Mouse (Mus musculus) layer of hippocampus, adult 6 months (tissue): ENCODE results near the gene Serpinb9f. TPM values are rescaled to one million over a fixed set of nuclear protein-coding genes. Genes with fewer than 3 reads are reported as not detected.

Experiments used
- long read RNA-seq, 2 experiments: library from polyadenylated mRNA; unstranded; transcript quantifications; one replicate each; pipeline ENCODE4 v2.0.0; 2019 to 2020
- polyA plus RNA-seq: library from polyadenylated mRNA; unstranded; fragments of <200 nt; fragmentation: Nextera tagmentation; gene quantifications from 2 replicates; pipeline ENCODE4 v1.2.3, GENCODE M21; 2021

The Serpinb9f gene
- not detected in 2 replicates for polyA plus RNA-seq
- long read RNA-seq, experiment 1, result 0 reads
- long read RNA-seq, experiment 2, result 0 reads

GRCm38 (mm10) chr13:33323777-33324176, at the start of gene Serpinb9f:
Gene Serpinb9f (plus strand): TSS chr13:33324077.

Other genes starting within 250 kb of the Serpinb9f start
- gene Serpinb1b, start 245.5 kb upstream of the Serpinb9f start, polyA plus RNA-seq, result 1.5 and 7.3 TPM in 2 replicates
- gene Serpinb9c, start 164.3 kb upstream of the Serpinb9f start, polyA plus RNA-seq, result not detected in 2 replicates
- gene Serpinb9d, start 131.1 kb upstream of the Serpinb9f start, polyA plus RNA-seq, result not detected in 2 replicates
- gene Serpinb9e, start 74.5 kb upstream of the Serpinb9f start, polyA plus RNA-seq, result not detected in 2 replicates
- not detected in 2 replicates for gene Gm11397, start 71.7 kb downstream of the Serpinb9f start, polyA plus RNA-seq
- not detected in 2 replicates for gene Serpinb9g, start 160.7 kb downstream of the Serpinb9f start, polyA plus RNA-seq